Mouse (Mus musculus): Measurements from ENCODE around the gene Rab11fip3. TPM values are rescaled to one million over a fixed set of nuclear protein-coding genes. Genes with fewer than 3 reads are reported as not detected.
"Not testable (repeated sequence)": the region's sequence is repeated elsewhere in the genome, so short reads cannot be mapped to it uniquely, and the experiment has no call there.

Gene Rab11fip3
- polyA plus RNA-seq, 1 experiment from 2014 or later, result 15.8 TPM

DNA sequence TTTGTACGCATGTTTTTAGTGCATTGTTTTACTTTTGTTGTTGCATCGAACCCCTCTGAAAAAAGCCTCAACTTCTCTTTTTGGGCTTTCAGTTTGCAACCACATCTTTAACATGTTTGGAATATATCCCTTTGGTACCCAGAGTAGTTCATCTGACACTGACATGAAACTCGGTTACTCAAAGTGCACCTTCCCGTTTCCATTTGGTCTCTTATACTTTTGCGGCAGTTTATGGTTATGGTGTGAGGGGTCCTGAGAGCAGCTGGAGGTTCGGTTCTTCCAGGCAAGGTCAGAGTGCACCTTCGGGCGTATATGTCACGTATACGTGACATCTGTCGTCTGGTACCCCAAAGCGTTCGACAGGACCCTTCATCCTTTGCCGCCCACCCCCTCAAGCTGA lies 43.4 kb upstream of the Rab11fip3 start:
- ATAC-seq (ENCODE audit: low read depth) (no peak), DNase-seq (ENCODE audit: low spot score) (no peak)
- peaks cover 68% of the 10 kb centered on the region for H3K27me3 ChIP-seq (replicated peaks; ENCODE audit: control insufficient read depth, insufficient read depth, low read length)
- WGBS, result 16% methylated on average over 14 of the region's 14 CpGs
- H3K36me3 ChIP-seq (ENCODE audit: control insufficient read depth, insufficient read depth, low read length), result no peaks in the 10 kb centered on the region
- no peaks in the 10 kb centered on the region for H3K9me3 ChIP-seq (ENCODE audit: control insufficient read depth, low read length)
- peaks cover 4% of the 10 kb centered on the region; the same call in 1 of the 2 replicates for H3K4me1 ChIP-seq (ENCODE audit: control insufficient read depth, insufficient read depth, low read length)
- H3K27ac ChIP-seq (replicated peaks; ENCODE audit: low read depth, low read length), result no peak overlapping the region
- peak overlapping the region; percentile 60 for H3K4me3 ChIP-seq (ENCODE audit: low read depth, low read length)
- H3K9ac ChIP-seq (ENCODE audit: low read depth, low read length), result peak overlapping the region; percentile 68; the same call in 1 of the 2 replicates
- H3K4me2 ChIP-seq (ENCODE audit: low read depth, low read length), result peak overlapping the region; percentile 97

DNA sequence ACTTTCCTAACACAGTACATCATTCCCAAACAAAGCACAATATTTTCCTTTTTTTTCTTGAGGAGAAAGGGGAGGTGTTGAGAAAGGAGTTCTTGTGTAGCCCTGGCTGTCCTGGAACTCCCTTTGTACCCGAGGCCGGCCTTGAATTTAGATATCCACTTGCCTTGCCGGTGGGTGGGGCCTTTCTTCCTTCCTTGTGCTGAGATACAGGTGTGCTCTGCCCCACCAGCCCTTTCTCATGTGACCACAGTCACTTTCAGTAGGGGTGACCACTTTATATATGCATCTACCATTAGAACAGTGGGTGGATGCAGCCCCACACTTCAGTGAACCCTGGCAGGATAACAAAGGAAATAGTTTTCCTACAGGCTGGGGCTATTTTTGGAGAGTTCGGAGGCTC lies 42.4 kb upstream of the Rab11fip3 start:
- Histone ChIP-seq H3K27ac (replicated peaks; ENCODE audit: low read depth, low read length) (no peak overlapping the region), H3K4me2 (ENCODE audit: low read depth, low read length) (no peak overlapping the region), H3K4me1 (ENCODE audit: control insufficient read depth, insufficient read depth, low read length) (peaks cover 4% of the 10 kb centered on the region; the same call in 1 of the 2 replicates), H3K36me3 (ENCODE audit: control insufficient read depth, insufficient read depth, low read length) (no peaks in the 10 kb centered on the region), H3K9ac (ENCODE audit: low read depth, low read length) (no peak overlapping the region), H3K9me3 (ENCODE audit: control insufficient read depth, low read length) (no peaks in the 10 kb centered on the region), H3K4me3 (ENCODE audit: low read depth, low read length) (no peak overlapping the region), H3K27me3 (replicated peaks; ENCODE audit: control insufficient read depth, insufficient read depth, low read length) (peaks cover 68% of the 10 kb centered on the region)
- DNase-seq (ENCODE audit: low spot score) (no peak), ATAC-seq (ENCODE audit: low read depth) (no peak)
- WGBS, result 34% methylated on average over 4 of the region's 4 CpGs

DNA sequence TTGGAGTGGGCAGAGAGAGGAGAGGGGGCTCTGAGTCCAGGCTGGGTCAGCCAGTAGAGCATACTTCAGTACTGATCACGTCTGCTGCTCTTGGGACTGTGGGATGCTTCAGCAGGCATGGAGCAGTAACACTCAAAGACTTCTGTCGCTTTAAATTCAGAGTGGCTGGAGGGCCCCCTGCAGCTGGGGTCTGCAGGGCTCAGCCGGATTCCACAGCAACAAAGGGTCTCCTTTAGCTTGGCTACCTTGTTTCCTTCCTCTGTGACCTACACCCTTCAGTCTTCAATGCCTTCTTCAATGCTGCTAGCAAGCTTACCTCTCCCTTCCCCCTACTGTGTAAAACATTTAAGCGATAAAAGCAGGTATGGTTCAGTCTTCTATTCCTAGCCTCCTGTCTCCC lies 41.7 kb upstream of the Rab11fip3 start:
- no peak for DNase-seq (ENCODE audit: low spot score)
- no peak for ATAC-seq (ENCODE audit: low read depth)
- Histone ChIP-seq H3K9me3 (ENCODE audit: control insufficient read depth, low read length) (no peaks in the 10 kb centered on the region), H3K9ac (ENCODE audit: low read depth, low read length) (no peak overlapping the region), H3K27me3 (replicated peaks; ENCODE audit: control insufficient read depth, insufficient read depth, low read length) (peaks cover 63% of the 10 kb centered on the region), H3K4me2 (ENCODE audit: low read depth, low read length) (no peak overlapping the region), H3K27ac (replicated peaks; ENCODE audit: low read depth, low read length) (no peak overlapping the region), H3K4me1 (ENCODE audit: control insufficient read depth, insufficient read depth, low read length) (peaks cover 4% of the 10 kb centered on the region; the same call in 1 of the 2 replicates), H3K4me3 (ENCODE audit: low read depth, low read length) (no peak overlapping the region), H3K36me3 (ENCODE audit: control insufficient read depth, insufficient read depth, low read length) (no peaks in the 10 kb centered on the region)
- 6% methylated on average over 4 of the region's 4 CpGs for WGBS

DNA sequence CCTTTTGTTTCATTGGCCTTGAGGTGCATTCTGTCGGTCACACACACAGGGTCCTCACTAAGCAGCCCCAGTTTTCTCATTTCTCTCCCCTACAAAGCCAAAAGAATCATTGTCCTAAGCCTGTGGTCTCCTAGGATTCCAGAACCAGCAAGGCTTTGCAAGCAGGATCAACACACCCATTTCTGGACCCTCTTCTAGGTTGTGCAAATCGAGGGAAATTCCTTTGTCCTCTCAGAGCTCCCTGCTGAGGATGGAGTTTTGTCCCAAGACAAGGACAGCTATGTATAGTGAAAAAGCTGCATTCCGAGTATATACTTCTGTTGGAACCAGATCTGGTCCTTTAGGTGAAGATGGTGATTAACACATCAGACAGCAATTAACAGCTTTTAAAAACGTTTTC lies 40.8 kb upstream of the Rab11fip3 start:
- H3K4me1 ChIP-seq (ENCODE audit: control insufficient read depth, insufficient read depth, low read length), result peaks cover 4% of the 10 kb centered on the region; the same call in 1 of the 2 replicates
- WGBS, result 21% methylated on average over 4 of the region's 4 CpGs
- H3K4me3 ChIP-seq (ENCODE audit: low read depth, low read length), result no peak overlapping the region
- no peak overlapping the region for H3K4me2 ChIP-seq (ENCODE audit: low read depth, low read length)
- DNase-seq (ENCODE audit: low spot score) (no peak), ATAC-seq (ENCODE audit: low read depth) (no peak)
- no peaks in the 10 kb centered on the region for H3K36me3 ChIP-seq (ENCODE audit: control insufficient read depth, insufficient read depth, low read length)
- H3K9ac ChIP-seq (ENCODE audit: low read depth, low read length), result no peak overlapping the region
- no peak overlapping the region for H3K27ac ChIP-seq (replicated peaks; ENCODE audit: low read depth, low read length)
- H3K27me3 ChIP-seq (replicated peaks; ENCODE audit: control insufficient read depth, insufficient read depth, low read length), result peaks cover 55% of the 10 kb centered on the region
- no peaks in the 10 kb centered on the region for H3K9me3 ChIP-seq (ENCODE audit: control insufficient read depth, low read length)

DNA sequence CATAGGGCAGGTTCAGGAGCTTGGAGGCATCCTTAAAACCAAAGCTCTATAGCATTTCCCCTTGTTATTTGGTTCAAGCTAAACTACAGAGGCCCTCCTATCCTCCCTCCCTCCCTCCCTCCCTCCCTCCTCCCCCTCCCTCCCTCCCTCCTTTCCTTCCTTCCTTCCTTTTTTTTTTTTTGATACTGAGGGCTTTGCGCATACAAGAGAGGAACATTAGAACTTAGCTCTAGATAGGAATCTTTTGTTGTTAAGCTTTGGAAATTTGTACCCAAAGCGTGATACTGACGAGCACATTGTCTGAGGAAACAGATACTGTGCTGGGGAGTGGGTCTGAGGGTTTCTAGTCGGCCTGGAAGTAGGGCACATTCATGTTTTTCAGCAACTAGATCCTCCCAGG lies 36.3 kb upstream of the Rab11fip3 start:
- ATAC-seq (ENCODE audit: low read depth) (no peak), DNase-seq (ENCODE audit: low spot score) (no peak)
- no peak overlapping the region for H3K4me3 ChIP-seq (ENCODE audit: low read depth, low read length)
- H3K9me3 ChIP-seq (ENCODE audit: control insufficient read depth, low read length), result no peaks in the 10 kb centered on the region
- H3K4me1 ChIP-seq (ENCODE audit: control insufficient read depth, insufficient read depth, low read length), result no peaks in the 10 kb centered on the region
- no peak overlapping the region for H3K9ac ChIP-seq (ENCODE audit: low read depth, low read length)
- no peak overlapping the region for H3K27ac ChIP-seq (replicated peaks; ENCODE audit: low read depth, low read length)
- 42% methylated on average over 3 of the region's 4 CpGs for WGBS
- H3K27me3 ChIP-seq (replicated peaks; ENCODE audit: control insufficient read depth, insufficient read depth, low read length), result peaks cover 9% of the 10 kb centered on the region; the same call in 1 of the 2 replicates
- H3K4me2 ChIP-seq (ENCODE audit: low read depth, low read length), result no peak overlapping the region
- H3K36me3 ChIP-seq (ENCODE audit: control insufficient read depth, insufficient read depth, low read length), result no peaks in the 10 kb centered on the region

DNA sequence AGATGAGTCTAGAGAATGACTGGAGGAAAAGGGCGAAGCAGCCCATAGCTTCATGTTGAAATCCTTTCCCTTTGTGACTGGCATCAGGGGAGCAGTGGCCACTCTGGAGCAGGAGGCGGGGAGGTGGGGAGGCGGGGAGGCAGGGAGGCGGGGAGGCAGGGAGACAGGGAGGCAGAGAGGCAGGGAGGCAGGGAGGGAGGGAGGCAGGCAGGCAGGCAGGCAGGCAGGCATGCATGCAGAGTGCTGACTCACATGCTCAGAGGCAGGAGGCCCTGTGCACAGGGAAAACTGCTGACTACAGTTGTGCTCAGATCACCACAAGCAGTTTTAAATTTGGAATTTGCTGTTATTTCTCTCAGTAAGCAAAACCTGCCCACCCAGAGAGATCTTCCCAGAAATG lies 32.1 kb upstream of the Rab11fip3 start:
- ATAC-seq (ENCODE audit: low read depth) (no peak), DNase-seq (ENCODE audit: low spot score) (peak; percentile 61)
- no peaks in the 10 kb centered on the region for H3K27me3 ChIP-seq (replicated peaks; ENCODE audit: control insufficient read depth, insufficient read depth, low read length)
- no peak overlapping the region for H3K27ac ChIP-seq (replicated peaks; ENCODE audit: low read depth, low read length)
- H3K9ac ChIP-seq (ENCODE audit: low read depth, low read length), result no peak overlapping the region
- H3K4me2 ChIP-seq (ENCODE audit: low read depth, low read length), result no peak overlapping the region
- no peaks in the 10 kb centered on the region for H3K36me3 ChIP-seq (ENCODE audit: control insufficient read depth, insufficient read depth, low read length)
- H3K4me3 ChIP-seq (ENCODE audit: low read depth, low read length), result no peak overlapping the region
- no peaks in the 10 kb centered on the region for H3K4me1 ChIP-seq (ENCODE audit: control insufficient read depth, insufficient read depth, low read length)
- WGBS, result 54% methylated on average over 4 of the region's 4 CpGs
- H3K9me3 ChIP-seq (ENCODE audit: control insufficient read depth, low read length), result no peaks in the 10 kb centered on the region

DNA sequence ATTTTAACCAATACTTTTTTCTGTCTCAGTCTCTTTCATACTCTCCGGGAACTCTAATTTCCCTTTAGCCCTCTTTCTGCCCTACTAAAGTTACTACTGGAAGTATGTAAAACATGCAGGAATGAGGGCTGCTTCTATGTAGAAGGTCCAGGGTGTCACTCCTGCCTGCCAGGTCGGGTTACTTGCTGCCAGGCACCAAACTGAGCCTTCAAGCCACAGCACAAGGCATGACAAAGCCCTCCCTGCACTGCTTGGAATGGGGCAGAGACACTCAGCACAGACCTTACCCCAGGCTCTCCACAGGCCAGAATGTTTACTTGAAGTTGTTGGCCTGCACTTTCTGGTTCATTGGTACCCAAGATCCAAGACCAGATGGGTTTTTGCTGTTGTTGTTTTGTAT lies 30.8 kb upstream of the Rab11fip3 start:
- DNase-seq (ENCODE audit: low spot score) (no peak), ATAC-seq (ENCODE audit: low read depth) (peak; percentile 45; the same call in 1 of the 2 replicates)
- Histone ChIP-seq H3K27me3 (replicated peaks; ENCODE audit: control insufficient read depth, insufficient read depth, low read length) (no peaks in the 10 kb centered on the region), H3K4me1 (ENCODE audit: control insufficient read depth, insufficient read depth, low read length) (no peaks in the 10 kb centered on the region), H3K36me3 (ENCODE audit: control insufficient read depth, insufficient read depth, low read length) (no peaks in the 10 kb centered on the region), H3K4me2 (ENCODE audit: low read depth, low read length) (no peak overlapping the region), H3K4me3 (ENCODE audit: low read depth, low read length) (no peak overlapping the region), H3K9me3 (ENCODE audit: control insufficient read depth, low read length) (no peaks in the 10 kb centered on the region), H3K9ac (ENCODE audit: low read depth, low read length) (no peak overlapping the region), H3K27ac (replicated peaks; ENCODE audit: low read depth, low read length) (no peak overlapping the region)
- WGBS, result 22% methylated on average over 2 of the region's 2 CpGs

DNA sequence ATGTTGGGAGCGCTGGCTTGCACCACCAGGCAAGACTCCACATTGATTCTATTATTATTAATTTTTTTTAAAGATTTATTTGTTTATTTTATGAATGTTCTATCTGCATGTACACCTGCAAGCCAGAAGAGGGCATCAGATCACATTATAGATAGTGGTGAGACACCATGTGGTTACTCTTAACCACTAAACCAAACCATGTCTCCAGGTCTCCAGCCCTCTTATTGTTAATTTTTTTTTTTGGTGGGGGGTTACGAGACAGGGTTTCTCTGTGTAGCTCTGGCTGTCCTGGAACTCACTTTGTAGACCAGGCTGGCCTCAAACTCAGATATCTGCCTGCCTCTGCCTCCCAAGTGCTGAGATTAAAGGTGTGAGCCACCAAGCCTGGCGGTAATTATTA lies 30.0 kb upstream of the Rab11fip3 start:
- H3K4me2 ChIP-seq (ENCODE audit: low read depth, low read length); H3K27me3 ChIP-seq (replicated peaks; ENCODE audit: control insufficient read depth, insufficient read depth, low read length); ATAC-seq (ENCODE audit: low read depth); H3K4me1 ChIP-seq (ENCODE audit: control insufficient read depth, insufficient read depth, low read length); H3K9ac ChIP-seq (ENCODE audit: low read depth, low read length); H3K36me3 ChIP-seq (ENCODE audit: control insufficient read depth, insufficient read depth, low read length); H3K9me3 ChIP-seq (ENCODE audit: control insufficient read depth, low read length); H3K27ac ChIP-seq (replicated peaks; ENCODE audit: low read depth, low read length); H3K4me3 ChIP-seq (ENCODE audit: low read depth, low read length): not testable (repeated sequence)
- 48% methylated on average over 3 of the region's 3 CpGs for WGBS
- DNase-seq (ENCODE audit: low spot score), result peak; percentile 30

DNA sequence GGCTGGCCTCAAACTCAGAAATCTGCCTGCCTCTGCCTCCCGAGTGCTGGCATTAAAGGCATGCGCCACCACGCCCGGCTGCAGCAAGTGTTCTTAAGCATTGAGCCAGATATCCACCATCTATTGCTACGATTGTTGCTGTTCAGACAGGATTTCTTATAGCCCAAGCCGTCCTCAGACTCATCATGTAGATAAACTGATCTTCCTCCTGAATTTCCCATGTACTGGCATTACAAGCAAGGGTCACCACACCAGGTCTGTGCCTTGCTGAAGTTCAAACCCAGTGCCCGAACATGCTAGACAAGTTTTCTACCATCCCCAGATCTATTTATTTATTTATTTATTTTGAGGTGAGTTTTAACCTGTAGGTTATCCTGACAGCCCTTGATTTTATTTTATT lies 29.1 kb upstream of the Rab11fip3 start:
- H3K27ac ChIP-seq (replicated peaks; ENCODE audit: low read depth, low read length), result no peak overlapping the region
- no peak overlapping the region for H3K4me2 ChIP-seq (ENCODE audit: low read depth, low read length)
- ATAC-seq (ENCODE audit: low read depth) (no peak), DNase-seq (ENCODE audit: low spot score) (no peak)
- 92% methylated on average over 7 of the region's 7 CpGs for WGBS
- H3K36me3 ChIP-seq (ENCODE audit: control insufficient read depth, insufficient read depth, low read length), result no peaks in the 10 kb centered on the region
- H3K4me1 ChIP-seq (ENCODE audit: control insufficient read depth, insufficient read depth, low read length), result 0 out of 2 replicates have a peak, but pooled peaks cover 4% of the 10 kb centered on the region
- H3K9me3 ChIP-seq (ENCODE audit: control insufficient read depth, low read length), result no peaks in the 10 kb centered on the region
- H3K27me3 ChIP-seq (replicated peaks; ENCODE audit: control insufficient read depth, insufficient read depth, low read length), result no peaks in the 10 kb centered on the region
- no peak overlapping the region for H3K4me3 ChIP-seq (ENCODE audit: low read depth, low read length)
- no peak overlapping the region for H3K9ac ChIP-seq (ENCODE audit: low read depth, low read length)

All from embryonic facial prominence, embryonic 14.5 days (tissue).